Mouse (Mus musculus) cerebellum, adult 9-10 months (tissue): ENCODE measurements around the gene Etv6.
A peak's percentile ranks its signal among the peaks of the same experiment; 100 is the strongest.

ENCODE experiments used
- DNase-seq: peaks from one replicate; pipeline ENCODE4 v3.0.0; 2022

Etv6 gene

GRCm38 (mm10) chr6:134144231-134145130, 109.0 kb downstream of the Etv6 start:
- no peak for DNase-seq

- DNase-seq: peak; percentile 25
Observed at GRCm38 (mm10) chr6:134147596-134148442, 112.3 kb downstream of the Etv6 start.

DNA sequence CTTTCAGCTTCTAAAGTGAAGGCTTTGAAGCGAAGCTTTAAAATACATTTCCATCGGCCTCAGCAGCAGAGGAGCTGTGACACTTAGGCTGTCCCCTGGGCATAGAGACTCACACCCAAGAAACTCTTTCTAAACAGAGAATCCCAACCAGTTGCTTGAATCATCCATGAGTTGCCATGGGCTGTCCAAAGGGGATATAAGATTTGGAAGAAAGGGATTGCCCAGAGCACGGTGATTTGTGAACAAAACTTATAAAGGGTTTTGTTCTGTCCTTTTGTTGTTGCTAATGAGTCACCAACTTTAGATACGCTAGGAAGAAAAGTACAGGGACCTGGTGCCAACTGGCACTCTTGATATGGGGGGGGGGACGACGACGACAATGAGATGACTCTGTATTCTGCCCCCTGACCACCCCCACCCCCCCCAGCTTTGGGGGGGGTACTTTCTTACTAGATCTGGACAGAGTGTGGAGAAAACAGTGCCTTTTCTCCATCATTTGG, 113.0 kb downstream of the Etv6 start:
- DNase-seq: no peak

DNA sequence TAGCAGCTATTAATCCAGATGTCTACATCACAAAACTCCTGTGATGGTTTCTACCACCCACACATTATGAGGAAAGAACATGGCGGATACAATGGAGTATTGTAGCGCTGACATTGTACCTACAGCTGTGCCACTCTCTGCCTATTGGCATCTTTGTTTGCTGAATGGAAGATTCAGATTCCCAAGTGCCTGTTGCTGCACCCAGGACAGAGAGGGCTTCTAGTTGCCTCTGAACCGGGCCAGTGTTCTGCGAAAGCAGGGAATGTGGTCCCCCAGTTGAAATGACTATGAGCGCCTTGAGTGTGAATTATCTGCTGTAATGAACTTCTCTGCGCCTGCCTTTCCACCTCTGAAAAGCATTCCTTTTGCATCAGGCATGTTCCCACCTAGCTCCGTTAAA, 114.1 kb downstream of the Etv6 start:
- no peak for DNase-seq

- DNase-seq: no peak
Observed at GRCm38 (mm10) chr6:134151022-134151680, 115.7 kb downstream of the Etv6 start.

DNA sequence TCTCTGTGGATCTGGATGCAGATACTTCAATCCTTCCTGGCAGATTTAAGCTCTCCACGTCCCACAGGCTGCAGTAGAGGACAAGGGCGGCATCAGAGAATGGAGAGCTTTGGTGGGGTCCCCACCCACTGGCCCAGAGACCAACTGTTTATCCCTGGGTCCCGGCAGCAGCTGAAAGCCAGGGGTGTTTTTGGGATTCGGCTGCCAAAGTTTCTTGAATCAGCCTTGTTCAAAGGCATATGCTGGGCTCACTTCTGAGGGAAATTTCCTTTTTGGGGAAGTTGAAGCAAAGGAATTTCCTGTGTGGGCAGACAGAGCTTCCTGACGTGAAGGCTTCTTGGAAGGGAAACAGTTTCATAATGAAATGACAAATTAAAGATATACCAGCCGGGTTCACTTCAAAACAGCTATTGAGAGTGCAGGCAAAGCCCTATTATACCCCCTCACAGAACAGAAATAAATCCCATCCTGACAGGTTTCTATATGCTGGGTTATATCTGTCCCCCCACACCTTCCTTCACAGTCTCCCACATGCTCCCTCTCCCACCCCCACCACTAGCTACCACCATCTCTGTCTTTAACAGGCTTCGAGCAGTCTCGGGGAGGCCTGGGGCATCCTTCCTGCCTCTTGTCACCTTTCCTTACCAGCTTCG, 116.5 kb downstream of the Etv6 start:
- DNase-seq: no peak

DNA sequence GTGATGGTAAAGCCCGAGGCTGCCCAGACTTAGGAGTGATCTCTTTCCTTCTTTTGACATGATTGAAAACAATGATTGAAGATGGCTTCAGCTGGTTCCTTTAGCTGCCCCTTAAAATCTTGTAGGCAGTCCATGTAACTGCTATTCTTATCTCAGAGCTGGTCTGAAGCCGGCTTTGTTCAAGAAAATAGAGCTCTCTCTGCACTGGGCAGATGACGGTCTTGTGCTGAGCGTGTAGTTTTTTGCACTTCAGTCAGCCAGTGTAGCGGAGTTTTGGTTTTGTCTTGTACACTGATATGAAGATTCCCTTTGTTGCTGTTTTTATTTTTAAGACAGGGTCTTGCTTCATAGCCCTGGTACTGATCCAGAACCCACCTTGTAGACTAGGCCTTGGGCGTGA, 117.0 kb downstream of the Etv6 start:
- no peak for DNase-seq

GRCm38 (mm10) chr6:134154746-134155145, 119.2 kb downstream of the Etv6 start:
- no peak for DNase-seq

DNA sequence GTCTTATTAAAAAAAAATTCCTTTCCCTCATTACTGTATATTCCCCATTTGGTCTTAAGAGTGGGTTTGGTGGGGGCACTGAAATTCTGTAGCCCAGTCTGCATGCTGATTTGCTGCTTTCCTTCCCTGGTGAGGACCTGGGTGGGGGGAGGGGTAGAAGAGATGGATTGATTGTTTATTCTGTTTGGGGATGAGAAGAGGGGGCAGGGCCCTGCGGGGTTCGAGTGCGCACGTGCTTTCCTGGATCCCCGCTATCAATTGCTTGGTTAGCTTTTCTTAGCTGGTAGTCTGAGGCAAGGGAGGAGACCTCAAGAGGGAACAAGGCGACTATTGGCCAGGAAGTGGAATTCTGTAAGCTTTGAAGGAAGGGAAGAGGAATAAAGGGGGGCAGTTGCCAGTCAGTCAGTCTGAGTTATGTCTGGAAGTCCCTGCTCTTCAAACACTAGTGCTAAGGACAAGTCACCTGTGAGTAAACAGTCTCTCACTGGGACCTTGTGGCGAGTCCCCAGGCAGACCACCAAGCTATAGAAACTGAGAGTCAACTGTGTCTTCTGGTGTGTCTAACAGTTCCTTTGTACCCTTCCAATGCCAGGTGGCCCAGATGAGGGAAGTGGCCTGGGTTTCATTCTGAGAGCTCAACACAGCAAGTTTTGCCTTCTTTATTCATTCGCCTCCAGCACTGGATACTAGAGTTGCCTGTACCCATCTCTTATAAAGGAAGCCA, 120.6 kb downstream of the Etv6 start:
- DNase-seq: no peak

DNA sequence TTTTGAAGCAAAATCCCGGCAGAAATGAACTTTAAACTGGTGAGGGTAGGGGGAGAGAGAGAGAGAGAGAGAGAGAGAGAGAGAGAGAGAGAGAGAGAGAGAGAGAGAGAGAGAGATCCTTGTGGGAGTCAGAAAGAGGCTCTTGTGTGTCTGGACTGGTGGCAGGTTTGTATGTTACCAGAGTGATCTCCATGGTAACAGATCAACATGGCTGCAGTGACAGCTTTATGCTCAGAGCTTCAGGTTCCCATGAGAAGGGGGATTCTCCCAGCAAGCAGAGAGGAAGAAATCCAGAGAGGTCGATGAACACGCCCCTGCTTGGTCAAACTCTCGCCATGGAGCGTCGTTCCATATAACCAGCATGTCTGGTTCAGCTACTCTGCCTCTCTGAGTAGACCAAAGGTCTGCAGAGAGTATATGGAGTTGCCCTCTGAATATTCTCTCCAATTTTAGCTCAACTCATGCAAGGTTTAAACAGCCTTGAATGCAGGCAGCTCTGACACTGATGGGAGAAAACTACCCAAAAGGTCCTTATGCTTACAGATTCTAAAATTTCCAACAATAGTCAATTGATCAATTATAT, 122.1 kb downstream of the Etv6 start:
- no peak for DNase-seq

- no peak for DNase-seq
Observed at GRCm38 (mm10) chr6:134158201-134158600, 122.7 kb downstream of the Etv6 start.

- no peak for DNase-seq
Observed at GRCm38 (mm10) chr6:134159672-134160071, 124.2 kb downstream of the Etv6 start.

- DNase-seq: no peak
Observed at GRCm38 (mm10) chr6:134161040-134161439, 125.5 kb downstream of the Etv6 start.

- DNase-seq: no peak
Observed at GRCm38 (mm10) chr6:134163346-134163745, 127.8 kb downstream of the Etv6 start.

GRCm38 (mm10) chr6:134164356-134164755, 128.9 kb downstream of the Etv6 start:
- no peak for DNase-seq

DNA sequence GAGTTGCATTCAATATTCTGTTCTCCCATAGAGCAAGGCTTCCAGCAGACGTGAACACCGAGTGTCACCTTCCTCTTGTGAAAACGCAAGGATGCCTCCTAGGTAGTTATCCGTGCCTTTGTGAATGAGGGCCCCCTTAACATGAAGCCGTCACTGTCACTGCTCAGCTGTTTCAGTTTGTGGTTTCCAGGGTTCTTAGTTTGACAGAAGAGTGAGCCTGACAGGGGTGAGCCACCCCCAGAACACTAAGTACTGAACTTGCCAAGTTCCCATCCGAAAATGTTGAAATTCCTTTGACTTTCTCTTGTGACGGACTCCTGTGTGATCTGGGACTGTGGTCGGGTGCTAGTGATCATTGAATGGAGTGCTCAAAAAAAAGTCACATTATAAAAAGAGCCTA, 129.5 kb downstream of the Etv6 start:
- DNase-seq: no peak

- DNase-seq: no peak
Observed at GRCm38 (mm10) chr6:134167963-134168362, 132.5 kb downstream of the Etv6 start.

GRCm38 (mm10) chr6:134168799-134169198, 133.3 kb downstream of the Etv6 start:
- DNase-seq: no peak

DNA sequence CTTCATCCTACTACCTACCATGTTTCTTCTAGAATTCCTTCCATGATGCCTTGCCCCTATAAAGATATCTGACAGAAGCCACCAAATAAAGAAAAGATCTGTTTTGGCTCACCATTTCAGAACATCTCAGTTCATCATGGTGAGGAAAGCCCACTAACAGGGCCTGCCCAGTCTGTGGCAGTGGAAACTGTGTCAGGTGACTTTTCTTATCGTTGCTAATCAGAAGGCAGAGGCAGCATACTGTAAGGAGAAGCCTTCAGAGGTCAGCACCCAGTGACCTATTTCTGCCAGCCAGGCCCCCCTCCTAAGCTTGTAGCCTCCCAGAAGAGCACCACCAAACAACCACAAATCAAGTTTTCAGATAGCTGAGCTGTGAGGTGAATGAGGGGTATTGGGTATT, 135.7 kb downstream of the Etv6 start:
- DNase-seq: no peak

GRCm38 (mm10) chr6:134171906-134172728, 136.6 kb downstream of the Etv6 start:
- peak; percentile 15 for DNase-seq

DNA sequence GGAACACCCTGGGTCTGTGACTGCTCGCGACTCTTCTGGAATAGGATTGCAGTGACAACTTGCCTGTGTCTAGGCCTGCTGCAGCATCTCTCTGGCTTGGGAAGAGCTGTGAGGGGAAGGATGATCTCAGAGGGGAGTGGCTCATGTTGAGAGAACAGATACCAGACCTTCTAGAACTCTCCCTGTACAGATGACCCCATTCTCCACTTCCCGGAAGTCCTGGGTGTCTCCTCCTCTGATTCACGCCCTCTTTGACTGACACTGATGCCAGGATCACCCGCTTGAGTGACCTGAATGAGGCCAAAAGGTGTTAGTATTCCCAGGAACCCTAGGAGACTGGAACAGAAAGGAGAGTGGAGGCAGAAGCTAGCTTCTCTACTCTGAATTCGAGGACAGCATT, 137.9 kb downstream of the Etv6 start:
- no peak for DNase-seq
